Mouse (Mus musculus): Measurements from ENCODE around the gene C1ql2. TPM values are rescaled to one million over a fixed set of nuclear protein-coding genes. Genes with fewer than 3 reads are reported as not detected.

C1ql2 gene
- polyA plus RNA-seq, 1 experiment from 2014 or later, result not detected

GRCm38 (mm10) chr1:120323131-120323561, 17.2 kb upstream of the C1ql2 start:
- Histone ChIP-seq H3K9me3 (ENCODE audit: low read length) (no peaks in the 10 kb centered on the region), H3K27me3 (ENCODE audit: insufficient read depth, low read length) (no peaks in the 10 kb centered on the region), H3K36me3 (replicated peaks; ENCODE audit: insufficient read depth, low read length) (no peaks in the 10 kb centered on the region), H3K4me3 (ENCODE audit: low read depth, low read length) (no peak overlapping the region), H3K4me2 (ENCODE audit: low read depth, low read length) (no peak overlapping the region), H3K27ac (ENCODE audit: low read depth) (no peak overlapping the region), H3K4me1 (ENCODE audit: insufficient read depth) (no peaks in the 10 kb centered on the region), H3K9ac (replicated peaks) (no peak overlapping the region)
- no peak for ATAC-seq
- TF ChIP-seq EP300 (IDR thresholded peaks at IDR 0.05; ENCODE audit: low read depth) (no peak), CTCF (IDR thresholded peaks at IDR 0.05; ENCODE audit: low read depth) (no peak)
- DNase-seq, result no peak
- 76% methylated on average over 5 of the region's 5 CpGs for WGBS (ENCODE audit: insufficient replicate concordance)

GRCm38 (mm10) chr1:120327714-120328113, 12.7 kb upstream of the C1ql2 start:
- Histone ChIP-seq H3K9me3 (ENCODE audit: low read length) (no peaks in the 10 kb centered on the region), H3K4me1 (ENCODE audit: insufficient read depth) (no peaks in the 10 kb centered on the region), H3K36me3 (replicated peaks; ENCODE audit: insufficient read depth, low read length) (no peaks in the 10 kb centered on the region), H3K27ac (ENCODE audit: low read depth) (no peak overlapping the region), H3K9ac (replicated peaks) (no peak overlapping the region), H3K27me3 (ENCODE audit: insufficient read depth, low read length) (no peaks in the 10 kb centered on the region), H3K4me3 (ENCODE audit: low read depth, low read length) (no peak overlapping the region), H3K4me2 (ENCODE audit: low read depth, low read length) (no peak overlapping the region)
- ATAC-seq (no peak), DNase-seq (peak; percentile 61)
- TF ChIP-seq EP300 (IDR thresholded peaks at IDR 0.05; ENCODE audit: low read depth) (no peak), CTCF (IDR thresholded peaks at IDR 0.05; ENCODE audit: low read depth) (peak; percentile 86)
- 17% methylated on average over 6 of the region's 6 CpGs for WGBS (ENCODE audit: insufficient replicate concordance)

GRCm38 (mm10) chr1:120328212-120328611, 12.2 kb upstream of the C1ql2 start:
- Histone ChIP-seq H3K9ac (replicated peaks) (no peak overlapping the region), H3K4me1 (ENCODE audit: insufficient read depth) (no peaks in the 10 kb centered on the region), H3K4me2 (ENCODE audit: low read depth, low read length) (no peak overlapping the region), H3K4me3 (ENCODE audit: low read depth, low read length) (no peak overlapping the region), H3K27ac (ENCODE audit: low read depth) (no peak overlapping the region), H3K27me3 (ENCODE audit: insufficient read depth, low read length) (no peaks in the 10 kb centered on the region), H3K9me3 (ENCODE audit: low read length) (no peaks in the 10 kb centered on the region), H3K36me3 (replicated peaks; ENCODE audit: insufficient read depth, low read length) (no peaks in the 10 kb centered on the region)
- TF ChIP-seq EP300 (IDR thresholded peaks at IDR 0.05; ENCODE audit: low read depth) (no peak), CTCF (IDR thresholded peaks at IDR 0.05; ENCODE audit: low read depth) (no peak)
- ATAC-seq (no peak), DNase-seq (no peak)
- WGBS (ENCODE audit: insufficient replicate concordance), result 57% methylated on average over 1 of the region's 1 CpGs

- Histone ChIP-seq H3K9me3 (ENCODE audit: low read length) (no peaks in the 10 kb centered on the region), H3K36me3 (replicated peaks; ENCODE audit: insufficient read depth, low read length) (no peaks in the 10 kb centered on the region), H3K4me3 (ENCODE audit: low read depth, low read length) (no peak overlapping the region), H3K4me2 (ENCODE audit: low read depth, low read length) (no peak overlapping the region), H3K4me1 (ENCODE audit: insufficient read depth) (no peaks in the 10 kb centered on the region), H3K27me3 (ENCODE audit: insufficient read depth, low read length) (no peaks in the 10 kb centered on the region), H3K27ac (ENCODE audit: low read depth) (no peak overlapping the region), H3K9ac (replicated peaks) (no peak overlapping the region)
- 34% methylated on average over 6 of the region's 6 CpGs for WGBS (ENCODE audit: insufficient replicate concordance)
- TF ChIP-seq CTCF (IDR thresholded peaks at IDR 0.05; ENCODE audit: low read depth) (no peak), EP300 (IDR thresholded peaks at IDR 0.05; ENCODE audit: low read depth) (no peak)
- DNase-seq (peak; percentile 47), ATAC-seq (no peak)
These were observed 8.5 kb upstream of the C1ql2 start for GRCm38 (mm10) chr1:120331841-120332240.

GRCm38 (mm10) chr1:120337970-120338369, 2.4 kb upstream of the C1ql2 start:
- ATAC-seq (no peak), DNase-seq (no peak)
- H3K4me2 ChIP-seq (ENCODE audit: low read depth, low read length), result no peak overlapping the region
- H3K4me3 ChIP-seq (ENCODE audit: low read depth, low read length), result no peak overlapping the region
- H3K27me3 ChIP-seq (ENCODE audit: insufficient read depth, low read length), result peaks cover 52% of the 10 kb centered on the region
- no peaks in the 10 kb centered on the region for H3K36me3 ChIP-seq (replicated peaks; ENCODE audit: insufficient read depth, low read length)
- no peak overlapping the region for H3K27ac ChIP-seq (ENCODE audit: low read depth)
- no peak overlapping the region for H3K9ac ChIP-seq (replicated peaks)
- WGBS (ENCODE audit: insufficient replicate concordance), result 28% methylated on average over 7 of the region's 7 CpGs
- no peak for TF ChIP-seq EP300 (IDR thresholded peaks at IDR 0.05; ENCODE audit: low read depth)
- TF ChIP-seq CTCF (IDR thresholded peaks at IDR 0.05; ENCODE audit: low read depth), result peak; percentile 39
- no peaks in the 10 kb centered on the region for H3K9me3 ChIP-seq (ENCODE audit: low read length)
- H3K4me1 ChIP-seq (ENCODE audit: insufficient read depth), result no peaks in the 10 kb centered on the region

GRCm38 (mm10) chr1:120341172-120341675, 842 bp downstream of the C1ql2 start:
- WGBS (ENCODE audit: insufficient replicate concordance), result 3% methylated on average over 36 of the region's 41 CpGs
- Histone ChIP-seq H3K27me3 (ENCODE audit: insufficient read depth, low read length) (peaks cover 58% of the 10 kb centered on the region), H3K4me2 (ENCODE audit: low read depth, low read length) (no peak overlapping the region), H3K9me3 (ENCODE audit: low read length) (no peaks in the 10 kb centered on the region), H3K4me1 (ENCODE audit: insufficient read depth) (no peaks in the 10 kb centered on the region), H3K4me3 (ENCODE audit: low read depth, low read length) (no peak overlapping the region), H3K9ac (replicated peaks) (no peak overlapping the region), H3K36me3 (replicated peaks; ENCODE audit: insufficient read depth, low read length) (no peaks in the 10 kb centered on the region), H3K27ac (ENCODE audit: low read depth) (no peak overlapping the region)
- no peak for TF ChIP-seq CTCF (IDR thresholded peaks at IDR 0.05; ENCODE audit: low read depth)
- TF ChIP-seq EP300 (IDR thresholded peaks at IDR 0.05; ENCODE audit: low read depth), result no peak
- ATAC-seq, result no peak
- DNase-seq, result no peak
